Mouse (Mus musculus) liver, adult 2 months (tissue): ENCODE measurements around the gene Plcb3. TPM values are rescaled to one million over a fixed set of nuclear protein-coding genes. Genes with fewer than 3 reads are reported as not detected.
A peak's percentile ranks its signal among the peaks of the same experiment; 100 is the strongest.

Experiments
- DNase-seq: peaks from one replicate; pipeline ENCODE4 v3.0.0-alpha.2; 2011; ENCODE audit warnings: low read depth, low spot score; ENCODE audit errors: extremely low read depth
- H3K27ac ChIP-seq: fragments of 200-500 bp; replicated peaks from 2 replicates; pipeline ENCODE4 v1.5.1; 2012; ENCODE audit warnings: low read depth, mild to moderate bottlenecking, control low read depth, inconsistent platforms, low read length; ENCODE audit not compliant: insufficient read depth
- H3K27me3 ChIP-seq: fragments of 200-500 bp; 2 replicates; pipeline ENCODE4 v1.6.1; 2012; ENCODE audit warnings: mild to moderate bottlenecking, moderate library complexity, low read length, inconsistent platforms; ENCODE audit not compliant: control insufficient read depth, insufficient read depth
- H3K36me3 ChIP-seq: fragments of 200-500 bp; 2 replicates; pipeline ENCODE4 v1.6.1; 2012; ENCODE audit warnings: low read length, inconsistent platforms; ENCODE audit not compliant: control insufficient read depth, insufficient read depth
- H3K4me1 ChIP-seq: fragments of 200-500 bp; 2 replicates; pipeline ENCODE4 v1.6.1; 2011; ENCODE audit warnings: low read length; ENCODE audit not compliant: control insufficient read depth, insufficient read depth
- H3K4me3 ChIP-seq: fragments of 200-500 bp; 2 replicates; pipeline ENCODE4 v1.5.1; 2011; ENCODE audit warnings: low read depth, mild to moderate bottlenecking, control low read depth, low read length, moderate library complexity; ENCODE audit not compliant: insufficient read depth
- H3K79me2 ChIP-seq: fragments of 200-500 bp; 2 replicates; pipeline ENCODE4 v1.6.1; 2012; ENCODE audit warnings: inconsistent platforms, mild to moderate bottlenecking, low read length, moderate library complexity; ENCODE audit not compliant: control insufficient read depth, insufficient read depth
- H3K9ac ChIP-seq: fragments of 200-500 bp; 2 replicates; pipeline ENCODE4 v1.6.1; 2012; ENCODE audit warnings: low read depth, mild to moderate bottlenecking, control low read depth, inconsistent platforms, low read length
- CTCF ChIP-seq: fragments of 200-500 bp; IDR thresholded peaks from 2 replicates; pipeline ENCODE4 v1.5.1; 2011; ENCODE audit warnings: low read depth, low read length, control low read depth
- POLR2A ChIP-seq: fragments of 200-500 bp; IDR thresholded peaks from 2 replicates; pipeline ENCODE4 v1.6.1; 2011; ENCODE audit warnings: low read length, control low read depth; ENCODE audit not compliant: insufficient read depth; ENCODE audit errors: extremely low read depth
- WGBS: fragments of 180-500 bp; shearing (Covaris S2); methylation state at CpG from one replicate; pipeline ENCODE4 v1.1.7; 2018; 5-methylcytosine and 5-hydroxymethylcytosine counted together
- polyA plus RNA-seq: library from polyadenylated mRNA; depleted of rRNA; stranded (reverse); fragments of >200 nt; gene quantifications from 2 replicates; pipeline ENCODE4 v1.2.3, GENCODE M21; 2012
- total RNA-seq: library from RNA; depleted of rRNA; stranded (reverse); fragments of >200 nt; gene quantifications from 2 replicates; pipeline ENCODE4 v1.2.3, GENCODE M21; 2014

Plcb3 gene
- total and polyA plus RNA-seq, 2 experiments: 5.9 to 27.6 TPM

GRCm38 (mm10) chr19:6996006-6996405 lies 19.7 kb upstream of the Plcb3 start, which contains the start of the genes Nudt22 and Trpt1:
TSS of gene Nudt22 (minus strand) at chr19:6996117.
TSS of gene Trpt1 (plus strand) at chr19:6996131.
- Histone ChIP-seq H3K4me3 (peak within 1 kb of the TSS; percentile 64), H3K4me1 (peaks cover 13% of the 10 kb centered on the region), H3K27ac (peak within 1 kb of the TSS; percentile 81), H3K36me3 (no peaks in the 10 kb centered on the region), H3K27me3 (no peaks in the 10 kb centered on the region), H3K9ac (peak within 1 kb of the TSS; percentile 76), H3K79me2 (no peaks in the 10 kb centered on the region)
- peak; percentile 86 for DNase-seq
- WGBS: under 1% methylated on average over 24 of the region's 24 CpGs
- TF ChIP-seq CTCF: no peak
- peak; percentile 66; the same call in 1 of the 2 replicates for TF ChIP-seq POLR2A

- H3K27ac ChIP-seq: peak overlapping the region; percentile 28; the same call in 1 of the 2 replicates
- peak overlapping the region; percentile 64 for H3K4me3 ChIP-seq
- WGBS: 38% methylated on average over 21 of the region's 21 CpGs
- peaks cover 13% of the 10 kb centered on the region for H3K4me1 ChIP-seq
- no peaks in the 10 kb centered on the region for H3K27me3 ChIP-seq
- H3K79me2 ChIP-seq: no peaks in the 10 kb centered on the region
- TF ChIP-seq CTCF (no peak), POLR2A (no peak)
- peak overlapping the region; percentile 55 for H3K9ac ChIP-seq
- no peak for DNase-seq
- H3K36me3 ChIP-seq: no peaks in the 10 kb centered on the region
Measured at GRCm38 (mm10) chr19:6995255-6995991, 19.2 kb upstream of the Plcb3 start.

- Histone ChIP-seq H3K4me3 (no peak overlapping the region), H3K4me1 (peaks cover 13% of the 10 kb centered on the region)
Measured at GRCm38 (mm10) chr19:6994489-6994888, 18.2 kb upstream of the Plcb3 start.

GRCm38 (mm10) chr19:6994002-6994401 lies 17.7 kb upstream of the Plcb3 start:
- no peaks in the 10 kb centered on the region for H3K79me2 ChIP-seq
- 92% methylated on average over 8 of the region's 8 CpGs for WGBS
- no peaks in the 10 kb centered on the region for H3K36me3 ChIP-seq
- H3K27me3 ChIP-seq: no peaks in the 10 kb centered on the region
- no peak overlapping the region for H3K9ac ChIP-seq
- H3K4me3 ChIP-seq: no peak overlapping the region
- no peak overlapping the region for H3K27ac ChIP-seq
- H3K4me1 ChIP-seq: peaks cover 13% of the 10 kb centered on the region
- TF ChIP-seq POLR2A (no peak), CTCF (no peak)
- no peak for DNase-seq

More at GRCm38 (mm10) chr19:6994489-6994888, 18.2 kb upstream of the Plcb3 start:
- no peak overlapping the region for H3K9ac ChIP-seq
- no peaks in the 10 kb centered on the region for H3K79me2 ChIP-seq
- WGBS: 90% methylated on average over 8 of the region's 8 CpGs
- TF ChIP-seq POLR2A: no peak
- no peak for TF ChIP-seq CTCF
- H3K27ac ChIP-seq: no peak overlapping the region
- no peaks in the 10 kb centered on the region for H3K27me3 ChIP-seq
- DNase-seq: no peak
- no peaks in the 10 kb centered on the region for H3K36me3 ChIP-seq

- Histone ChIP-seq H3K4me1 (peaks cover 13% of the 10 kb centered on the region), H3K4me3 (no peak overlapping the region), H3K27ac (no peak overlapping the region), H3K9ac (no peak overlapping the region), H3K27me3 (no peaks in the 10 kb centered on the region), H3K79me2 (no peaks in the 10 kb centered on the region), H3K36me3 (no peaks in the 10 kb centered on the region)
- WGBS: 74% methylated on average over 14 of the region's 14 CpGs
- no peak for DNase-seq
- TF ChIP-seq CTCF: no peak
- no peak for TF ChIP-seq POLR2A
Measured at GRCm38 (mm10) chr19:6993011-6993770, 16.9 kb upstream of the Plcb3 start.
